Mouse (Mus musculus) forebrain, embryonic 10.5 days (tissue): ENCODE results near the gene Clasp2. TPM values are rescaled to one million over a fixed set of nuclear protein-coding genes. Genes with fewer than 3 reads are reported as not detected.
"Not testable (repeated sequence)": the region's sequence is repeated elsewhere in the genome, so short reads cannot be mapped to it uniquely, and the experiment has no call there.

Experiments
- DNase-seq: peaks from one replicate; pipeline ENCODE4 v3.0.0-alpha.2; 2017; ENCODE audit warnings: low spot score; ENCODE audit errors: extremely low spot score
- H3K27ac ChIP-seq: fragments of 300-500 bp; sonication (generic); 2 replicates; pipeline ENCODE4 v1.5.1; 2016; ENCODE audit warnings: mild to moderate bottlenecking
- H3K27me3 ChIP-seq: fragments of 300-500 bp; sonication (generic); 2 replicates; pipeline ENCODE4 v1.6.1; 2016; ENCODE audit warnings: mild to moderate bottlenecking; ENCODE audit not compliant: poor library complexity, severe bottlenecking
- H3K36me3 ChIP-seq: fragments of 300-500 bp; sonication (generic); replicated peaks from 2 replicates; pipeline ENCODE4 v1.6.1; 2016; ENCODE audit warnings: mild to moderate bottlenecking, moderate library complexity
- H3K4me1 ChIP-seq: fragments of 300-500 bp; sonication (generic); 2 replicates; pipeline ENCODE4 v1.6.1; 2016
- H3K4me3 ChIP-seq: fragments of 300-500 bp; sonication (generic); 2 replicates; pipeline ENCODE4 v1.5.1; 2016; ENCODE audit warnings: mild to moderate bottlenecking, moderate library complexity
- H3K9me3 ChIP-seq: fragments of 300-500 bp; sonication (generic); 2 replicates; pipeline ENCODE4 v1.6.1; 2016; ENCODE audit warnings: mild to moderate bottlenecking, moderate library complexity
- WGBS: fragments of 180-500 bp; shearing (Covaris S2); methylation state at CpG from one replicate; pipeline ENCODE4 v1.1.7; 2016; 5-methylcytosine and 5-hydroxymethylcytosine counted together
- polyA plus RNA-seq: library from polyadenylated mRNA; unstranded; fragments of >200 nt; fragmentation: Nextera tagmentation; extraction: Ambion mirVana; gene quantifications from 2 replicates; pipeline ENCODE4 v1.2.1, GENCODE M21; 2016

Clasp2 gene
- 33.8 and 36.8 TPM in 2 replicates for polyA plus RNA-seq

DNA sequence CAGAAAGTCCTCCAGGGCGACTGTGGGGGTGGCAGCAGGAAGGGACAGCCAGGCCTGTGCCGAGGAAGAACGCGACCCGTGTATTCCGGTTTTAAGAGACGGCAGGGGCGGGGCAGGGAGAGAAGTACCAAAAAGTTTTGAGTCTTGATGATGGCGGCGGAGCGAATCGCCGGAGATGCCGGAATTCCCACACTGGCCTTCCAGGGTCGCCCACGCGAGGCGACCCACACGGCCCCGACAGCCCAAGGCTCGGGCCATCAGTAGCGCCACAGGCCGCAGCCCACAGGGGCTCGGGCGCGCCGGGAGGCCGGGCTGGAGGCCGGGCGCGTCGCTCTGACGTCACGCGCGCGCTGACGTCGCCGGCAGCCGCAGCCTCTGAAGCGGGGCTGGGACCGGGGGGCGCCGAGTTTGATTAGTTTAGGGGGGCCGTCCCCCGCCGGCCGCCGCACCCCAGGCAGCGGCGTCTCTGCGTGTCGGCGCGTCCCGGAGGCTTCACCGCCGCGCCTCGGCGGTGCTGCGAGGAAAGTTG, at the start of gene Clasp2:
TSS of gene Clasp2 (plus strand) at position 366 of the 529 bp plus-strand sequence.
- WGBS = under 1% methylated on average over 63 of the region's 63 CpGs
- H3K27ac ChIP-seq = peak within 1 kb of the TSS; percentile 95
- H3K27me3 ChIP-seq = no peaks in the 10 kb centered on the region
- no peaks in the 10 kb centered on the region for H3K9me3 ChIP-seq
- no peaks in the 10 kb centered on the region for H3K36me3 ChIP-seq
- peaks cover 22% of the 10 kb centered on the region for H3K4me1 ChIP-seq
- DNase-seq = peak; percentile 72
- peak within 1 kb of the TSS; percentile 96 for H3K4me3 ChIP-seq

DNA sequence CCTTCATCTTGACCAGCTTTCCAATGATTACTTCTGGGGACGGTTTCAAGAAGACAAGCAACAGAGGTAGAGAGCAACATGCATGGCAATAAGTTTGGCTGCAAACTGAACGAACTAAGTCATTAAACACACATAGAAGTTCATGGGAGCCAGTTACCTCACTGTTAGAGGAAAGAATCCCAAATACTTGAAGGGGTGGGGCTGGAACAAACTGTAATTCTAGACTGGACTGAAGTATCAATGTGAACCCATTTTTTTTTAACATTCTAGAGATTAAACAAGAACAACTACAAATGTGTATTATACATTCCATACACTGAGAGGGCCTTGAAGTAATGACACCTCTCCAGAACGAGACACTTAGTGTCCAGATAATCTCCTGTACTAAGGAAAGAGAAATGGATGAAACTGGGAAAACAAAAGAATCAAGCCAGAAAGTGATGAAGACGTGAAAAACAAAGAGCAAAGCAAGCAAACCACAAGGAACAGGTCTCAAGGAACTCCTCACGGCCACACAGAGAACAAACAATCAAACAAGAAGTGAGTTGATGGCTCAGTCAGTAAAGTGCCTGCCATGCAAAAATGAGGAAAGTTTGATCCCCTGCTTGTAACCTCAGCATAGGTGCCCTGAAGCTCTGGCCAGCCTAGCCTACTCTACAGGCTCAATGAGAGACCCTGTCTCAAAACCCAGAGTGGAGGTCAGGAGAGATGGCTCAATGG, 39.7 kb upstream of the Clasp2 start:
- H3K9me3 ChIP-seq = no peaks in the 10 kb centered on the region
- H3K4me3 ChIP-seq = no peak overlapping the region
- no peaks in the 10 kb centered on the region for H3K27me3 ChIP-seq
- WGBS = 94% methylated on average over 5 of the region's 5 CpGs
- H3K36me3 ChIP-seq = peaks cover 29% of the 10 kb centered on the region
- DNase-seq = no peak
- peaks cover 14% of the 10 kb centered on the region for H3K4me1 ChIP-seq
- H3K27ac ChIP-seq = no peak overlapping the region

GRCm38 (mm10) chr9:113706108-113706507, 35.2 kb upstream of the Clasp2 start:
- Histone ChIP-seq H3K9me3 (no peaks in the 10 kb centered on the region), H3K36me3 (peaks cover 3% of the 10 kb centered on the region; the same call in 1 of the 2 replicates), H3K27me3 (no peaks in the 10 kb centered on the region), H3K27ac (no peak overlapping the region), H3K4me3 (peak overlapping the region; percentile 94), H3K4me1 (peaks cover 25% of the 10 kb centered on the region)
- 82% methylated on average over 2 of the region's 2 CpGs for WGBS
- DNase-seq = no peak

DNA sequence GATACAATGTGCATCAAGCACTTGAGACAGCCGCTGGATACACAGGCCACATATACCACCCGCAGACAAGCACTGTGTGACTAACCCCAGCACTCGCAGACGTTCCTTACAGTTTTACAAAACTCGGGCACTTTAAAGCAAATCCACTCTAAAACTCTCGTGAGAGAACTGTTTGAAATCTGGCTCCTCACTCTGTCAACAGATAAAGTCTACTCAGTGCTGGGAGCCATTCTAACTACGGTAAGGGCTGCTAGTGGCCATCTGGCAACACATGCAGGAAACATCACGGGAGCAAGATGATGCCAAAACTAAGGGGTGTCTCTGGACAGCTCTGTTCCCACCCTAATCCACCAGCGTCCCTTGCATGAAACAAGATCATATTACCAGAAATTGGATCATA, 34.4 kb upstream of the Clasp2 start:
- H3K27ac ChIP-seq = no peak overlapping the region
- H3K9me3 ChIP-seq = no peaks in the 10 kb centered on the region
- H3K36me3 ChIP-seq = peaks cover 3% of the 10 kb centered on the region; the same call in 1 of the 2 replicates
- peaks cover 25% of the 10 kb centered on the region for H3K4me1 ChIP-seq
- no peaks in the 10 kb centered on the region for H3K27me3 ChIP-seq
- WGBS = 81% methylated on average over 9 of the region's 9 CpGs
- peak overlapping the region; percentile 94 for H3K4me3 ChIP-seq
- DNase-seq = no peak

DNA sequence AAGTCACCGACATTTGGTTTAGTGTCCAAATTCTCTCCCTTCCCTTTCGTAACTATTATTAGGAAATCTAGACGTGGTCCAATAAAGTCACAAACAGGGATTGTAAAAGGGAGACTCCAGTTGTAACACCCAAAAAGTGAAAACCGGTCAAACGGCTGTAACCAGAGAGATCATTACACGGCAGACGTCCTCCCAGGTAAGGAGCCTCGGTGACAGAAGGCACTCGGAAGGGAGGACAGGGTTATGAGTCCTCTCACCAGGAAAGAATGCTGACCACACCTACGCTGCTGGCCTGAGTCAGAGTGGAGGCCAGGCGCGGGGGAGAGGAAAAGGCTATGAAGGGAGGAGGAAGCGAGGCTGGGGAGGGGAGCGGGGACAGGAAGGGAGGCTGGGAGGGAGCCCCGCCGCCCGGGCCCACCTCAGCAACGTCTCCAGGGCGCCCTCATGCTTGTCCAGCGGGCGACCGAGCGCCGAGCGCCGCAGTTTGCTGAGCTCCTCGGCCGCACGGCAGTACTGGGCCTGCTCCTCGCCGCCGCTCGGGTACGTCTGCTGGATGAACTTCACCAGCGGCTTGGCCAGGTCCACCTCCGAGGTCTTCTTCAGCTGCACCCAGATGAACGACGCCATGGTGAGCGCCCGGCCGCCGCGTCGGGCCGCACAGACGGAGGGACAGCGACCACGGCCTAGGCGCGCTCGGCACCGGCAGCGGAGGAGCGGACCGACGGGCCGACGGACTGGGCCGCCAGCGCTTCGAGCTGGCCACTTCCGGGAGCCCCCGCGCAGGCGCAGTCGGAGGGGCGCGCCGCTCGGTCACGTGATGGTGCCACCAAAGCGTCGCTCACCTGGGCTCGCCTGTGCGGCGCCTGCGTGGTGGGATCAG, 33.6 kb upstream of the Clasp2 start, which contains the start of gene Pdcd6ip:
TSS of gene Pdcd6ip (minus strand) at position 779 of the 880 bp plus-strand sequence.
- H3K4me1 ChIP-seq = peaks cover 25% of the 10 kb centered on the region
- peak; percentile 88 for DNase-seq
- H3K9me3 ChIP-seq = no peaks in the 10 kb centered on the region
- peak within 1 kb of the TSS; percentile 93 for H3K27ac ChIP-seq
- H3K27me3 ChIP-seq = no peaks in the 10 kb centered on the region
- H3K36me3 ChIP-seq = peaks cover 2% of the 10 kb centered on the region; the same call in 1 of the 2 replicates
- peak within 1 kb of the TSS; percentile 94 for H3K4me3 ChIP-seq
- WGBS = 2% methylated on average over 77 of the region's 77 CpGs

- Histone ChIP-seq H3K9me3 (no peaks in the 10 kb centered on the region), H3K4me3 (peak overlapping the region; percentile 94), H3K4me1 (peaks cover 25% of the 10 kb centered on the region), H3K36me3 (no peaks in the 10 kb centered on the region), H3K27me3 (no peaks in the 10 kb centered on the region), H3K27ac (peak overlapping the region; percentile 93)
- WGBS = 61% methylated on average over 19 of the region's 19 CpGs
- DNase-seq = no peak
These were observed 32.7 kb upstream of the Clasp2 start for GRCm38 (mm10) chr9:113708361-113709280.

- Histone ChIP-seq H3K9me3 (no peaks in the 10 kb centered on the region), H3K36me3 (no peaks in the 10 kb centered on the region), H3K4me3 (no peak overlapping the region), H3K27ac (no peak overlapping the region), H3K27me3 (no peaks in the 10 kb centered on the region), H3K4me1 (peaks cover 18% of the 10 kb centered on the region)
- 86% methylated on average over 12 of the region's 12 CpGs for WGBS
- DNase-seq = no peak
These were observed 30.4 kb upstream of the Clasp2 start for GRCm38 (mm10) chr9:113710871-113711270.

DNA sequence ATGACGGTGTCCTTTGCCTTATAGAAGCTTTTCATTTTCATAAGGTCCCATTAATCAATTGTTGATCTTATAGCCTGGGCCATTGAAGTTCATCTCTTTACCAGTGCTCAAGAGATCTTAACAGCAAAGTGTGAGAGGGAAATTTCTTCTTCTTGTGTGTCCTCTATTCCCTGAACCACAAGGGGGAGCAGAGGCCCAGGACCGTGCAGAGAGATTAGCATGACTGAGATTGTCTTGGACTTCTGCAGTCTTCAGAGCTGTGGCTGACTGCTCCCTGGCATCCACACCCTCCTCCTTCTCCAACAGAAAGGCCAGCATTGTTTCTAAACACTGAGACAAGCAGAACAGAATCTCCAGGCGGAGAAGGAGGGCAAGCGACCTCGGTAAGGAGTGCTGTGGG, 22.2 kb upstream of the Clasp2 start:
- H3K4me1 ChIP-seq = no peaks in the 10 kb centered on the region
- DNase-seq = no peak

DNA sequence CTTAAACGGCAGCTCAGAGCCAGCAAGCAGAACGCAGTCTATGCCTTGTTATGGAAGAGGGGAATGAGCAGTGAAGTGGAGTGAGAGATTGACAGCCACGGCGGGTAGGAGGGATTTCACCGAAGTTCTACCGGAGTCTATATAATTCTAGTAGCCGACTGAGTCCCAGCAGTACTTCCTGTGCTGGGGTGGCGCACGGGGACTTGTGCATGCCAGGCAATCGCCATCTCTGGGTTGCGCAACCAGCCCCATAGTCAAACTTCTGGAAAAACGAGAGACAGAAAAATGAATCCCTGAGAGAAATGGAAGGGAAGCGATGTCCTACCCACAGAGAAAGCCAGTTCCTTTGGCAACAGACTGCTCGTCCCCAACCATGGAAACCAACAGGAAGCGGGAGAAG, 16.6 kb upstream of the Clasp2 start:
- Histone ChIP-seq H3K36me3 (no peaks in the 10 kb centered on the region), H3K27ac (no peak overlapping the region), H3K4me3 (no peak overlapping the region), H3K4me1 (no peaks in the 10 kb centered on the region), H3K27me3 (no peaks in the 10 kb centered on the region), H3K9me3 (no peaks in the 10 kb centered on the region)
- WGBS = 87% methylated on average over 15 of the region's 15 CpGs
- DNase-seq = no peak

More for the DNA sequence above, 22.2 kb upstream of the Clasp2 start:
- no peak overlapping the region for H3K27ac ChIP-seq
- H3K27me3 ChIP-seq = no peaks in the 10 kb centered on the region
- H3K36me3 ChIP-seq = no peaks in the 10 kb centered on the region
- H3K4me3 ChIP-seq = no peak overlapping the region
- WGBS = 44% methylated on average over 5 of the region's 5 CpGs
- H3K9me3 ChIP-seq = no peaks in the 10 kb centered on the region

DNA sequence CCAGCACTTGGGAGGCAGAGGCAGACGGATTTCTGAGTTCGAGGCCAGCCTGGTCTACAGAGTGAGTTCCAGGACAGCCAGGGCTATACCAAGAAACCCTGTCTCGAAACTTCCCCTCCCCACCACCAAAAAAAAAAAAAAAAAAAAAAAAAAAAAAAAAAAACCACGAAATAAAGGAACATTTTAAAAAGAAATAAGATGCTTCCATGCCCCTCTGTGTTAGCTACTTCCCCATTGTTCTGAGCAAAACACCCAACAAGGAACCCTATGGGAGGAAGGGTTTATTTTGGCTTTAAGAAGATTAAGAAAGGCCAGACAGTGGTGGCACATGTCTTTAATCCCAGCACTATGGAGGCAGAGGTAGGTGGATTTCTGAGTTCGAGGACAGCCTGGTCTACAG, 15.7 kb upstream of the Clasp2 start:
- H3K27ac ChIP-seq, H3K9me3 ChIP-seq, H3K27me3 ChIP-seq, H3K36me3 ChIP-seq, DNase-seq, H3K4me3 ChIP-seq, H3K4me1 ChIP-seq: not testable (repeated sequence)
- WGBS = 91% methylated on average over 5 of the region's 5 CpGs

GRCm38 (mm10) chr9:113726131-113726530, 15.1 kb upstream of the Clasp2 start:
- Histone ChIP-seq H3K4me3 (no peak overlapping the region), H3K27ac (no peak overlapping the region), H3K36me3 (no peaks in the 10 kb centered on the region), H3K27me3 (no peaks in the 10 kb centered on the region), H3K9me3 (no peaks in the 10 kb centered on the region), H3K4me1 (no peaks in the 10 kb centered on the region)
- no peak for DNase-seq
- 73% methylated on average over 3 of the region's 3 CpGs for WGBS
